11 mouse cellular contexts compared by ENCODE assay signal in the genomic region with DNA sequence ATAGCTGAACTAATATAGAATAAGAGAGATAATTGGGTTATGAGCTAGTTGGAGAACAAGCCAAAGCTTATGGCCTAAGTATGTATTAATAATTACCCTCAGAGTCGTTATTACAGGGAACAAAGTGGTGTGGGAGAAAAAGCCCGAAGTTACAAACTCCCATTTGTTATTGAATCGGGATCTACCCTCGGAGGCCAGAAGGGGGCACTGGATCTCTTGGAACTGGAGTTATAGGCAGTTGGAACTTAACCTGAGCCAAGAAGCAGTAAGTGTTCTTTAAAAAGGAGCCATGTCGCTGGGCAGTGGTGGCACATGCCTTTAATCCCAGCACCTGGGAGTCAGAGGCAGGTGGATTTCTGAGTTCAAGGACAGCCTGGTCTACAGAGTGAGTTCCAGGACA. TPM values are rescaled to one million over a fixed set of nuclear protein-coding genes. Genes with fewer than 3 reads are reported as not detected.
DNase-seq lines count a peak whose midpoint lies in the region; ATAC-seq and TF ChIP-seq lines count a peak whose summit lies in the region.
"Had no signal": no experiment of that assay in that cellular context is flagged by ENCODE, and none has a peak within 500 bp of the region (broad histone marks: within the 10 kb centered on the region; RNA-seq: fewer than 3 reads in every experiment).

No protein-coding gene starts in this region.

- H3K4me2 ChIP-seq in kidney, embryonic 16.5 days (replicated peaks; ENCODE audit: low read depth, low read length): no peak overlapping the region
- no peak overlapping the region for H3K4me2 ChIP-seq in embryonic facial prominence, embryonic 14.5 days (ENCODE audit: low read depth, low read length)
- no peak overlapping the region for H3K4me2 ChIP-seq in limb, embryonic 11.5 days (ENCODE audit: low read depth, severe bottlenecking)
- H3K4me2 ChIP-seq: embryonic facial prominence, embryonic 13.5 days; limb, embryonic 13.5 days; stomach, embryonic 15.5 days had no signal

- H3K9ac ChIP-seq in kidney, embryonic 16.5 days (replicated peaks; ENCODE audit: low read length): no peak overlapping the region
- H3K9ac ChIP-seq in ES-E14 (ENCODE audit: insufficient read depth, low read depth, low read length, poor library complexity, severe bottlenecking): no peak overlapping the region
- H3K9ac ChIP-seq in embryonic facial prominence, embryonic 14.5 days (ENCODE audit: low read depth, low read length): no peak overlapping the region
- H3K9ac ChIP-seq in limb, embryonic 11.5 days (ENCODE audit: low read length): no peak overlapping the region
- H3K9ac ChIP-seq: embryonic facial prominence, embryonic 13.5 days; limb, embryonic 13.5 days; stomach, embryonic 15.5 days had no signal

- no peaks in the 10 kb centered on the region for H3K9me3 ChIP-seq in kidney, embryonic 16.5 days (ENCODE audit: low read length)
- no peaks in the 10 kb centered on the region for H3K9me3 ChIP-seq in ES-E14 (ENCODE audit: control insufficient read depth, insufficient read depth, low read depth, low read length)
- no peaks in the 10 kb centered on the region for H3K9me3 ChIP-seq in embryonic facial prominence, embryonic 14.5 days (ENCODE audit: control insufficient read depth, low read length)
- H3K9me3 ChIP-seq in limb, embryonic 11.5 days (ENCODE audit: control insufficient read depth, low read length): no peaks in the 10 kb centered on the region
- H3K9me3 ChIP-seq: embryonic facial prominence, embryonic 13.5 days; limb, embryonic 13.5 days; stomach, embryonic 15.5 days had no signal

- H3K27me3 ChIP-seq in kidney, adult 2 months (replicated peaks; ENCODE audit: control insufficient read depth, insufficient read depth, low read length): no peaks in the 10 kb centered on the region
- H3K27me3 ChIP-seq in kidney, embryonic 16.5 days (ENCODE audit: insufficient read depth, low read length): peaks cover 48% of the 10 kb centered on the region
- peaks cover 49% of the 10 kb centered on the region for H3K27me3 ChIP-seq in embryonic facial prominence, embryonic 14.5 days (replicated peaks; ENCODE audit: control insufficient read depth, insufficient read depth, low read length)
- peaks cover 47% of the 10 kb centered on the region for H3K27me3 ChIP-seq in limb, embryonic 11.5 days (ENCODE audit: control insufficient read depth, insufficient read depth, low read length)

- no peak overlapping the region for H3K4me3 ChIP-seq in kidney, adult 2 months (ENCODE audit: insufficient read depth, low read depth, low read length)
- H3K4me3 ChIP-seq in kidney, embryonic 16.5 days (ENCODE audit: low read length): no peak overlapping the region
- peak overlapping the region in 1 of 2 experiments; percentile 47; a peak in 1 of 4 replicates for H3K4me3 ChIP-seq in ES-E14 (ENCODE audit: insufficient read depth in 1 of 2, low read depth in 1 of 2, low read length in 2 of 2, poor library complexity in 1 of 2, severe bottlenecking in 1 of 2)
- H3K4me3 ChIP-seq in embryonic facial prominence, embryonic 14.5 days (ENCODE audit: low read depth, low read length): no peak overlapping the region
- H3K4me3 ChIP-seq in limb, embryonic 11.5 days (ENCODE audit: low read depth, low read length): no peak overlapping the region
- H3K4me3 ChIP-seq: embryonic facial prominence, embryonic 13.5 days; limb, embryonic 13.5 days; stomach, embryonic 15.5 days had no signal

- TF ChIP-seq POLR2A in kidney, adult 2 months (IDR thresholded peaks at IDR 0.05; ENCODE audit: low read depth, low read length): no peak

- DNase-seq in kidney, adult 2 months: peak; percentile 63
- DNase-seq in ES-E14 (ENCODE audit: low read depth, low spot score): peak; percentile 59
- DNase-seq in adrenal gland, adult 2 months: peak; percentile 48
- peak; percentile 62 for DNase-seq in embryonic facial prominence, embryonic 14.5 days (ENCODE audit: low spot score)
- DNase-seq in limb, embryonic 11.5 days (ENCODE audit: low spot score): peak; percentile 70
- DNase-seq in retina, postnatal 1 day: peak; percentile 69
- no peak for DNase-seq in spleen, adult 12 weeks (ENCODE audit: low spot score)

- no peaks in the 10 kb centered on the region for H3K4me1 ChIP-seq in kidney, adult 2 months (ENCODE audit: control insufficient read depth, insufficient read depth, low read length)
- H3K4me1 ChIP-seq in kidney, embryonic 16.5 days (ENCODE audit: insufficient read depth, low read length): peaks cover 15% of the 10 kb centered on the region
- no peaks in the 10 kb centered on the region for H3K4me1 ChIP-seq in ES-E14 (ENCODE audit: control insufficient read depth in 2 of 2, insufficient read depth in 2 of 2, low read length in 2 of 2, poor library complexity in 1 of 2)
- peaks cover 4% of the 10 kb centered on the region; the same call in 1 of the 2 replicates for H3K4me1 ChIP-seq in embryonic facial prominence, embryonic 14.5 days (ENCODE audit: control insufficient read depth, insufficient read depth, low read length)
- 0 out of 2 replicates have a peak, but pooled peaks cover 4% of the 10 kb centered on the region for H3K4me1 ChIP-seq in limb, embryonic 11.5 days (ENCODE audit: control insufficient read depth, insufficient read depth, low read length)

- WGBS in kidney, adult 2 months: 12% methylated on average over 5 of the region's 5 CpGs
- 22% methylated on average over 5 of the region's 5 CpGs for WGBS in kidney, embryonic 16.5 days
- WGBS in embryonic facial prominence, embryonic 14.5 days: 29% methylated on average over 5 of the region's 5 CpGs
- 20% methylated on average over 5 of the region's 5 CpGs for WGBS in limb, embryonic 11.5 days

- TF ChIP-seq CTCF in kidney, adult 2 months (conservative IDR thresholded peaks at IDR 0.05; ENCODE audit: insufficient read depth, insufficient read length, low read depth, low read length): peak; percentile 66

- no peak overlapping the region for H3K27ac ChIP-seq in kidney, adult 2 months (ENCODE audit: insufficient read depth, low read depth, low read length)
- no peak overlapping the region for H3K27ac ChIP-seq in kidney, embryonic 16.5 days (ENCODE audit: low read length)
- no peak overlapping the region for H3K27ac ChIP-seq in ES-E14 (ENCODE audit: insufficient read depth, low read depth, low read length, poor library complexity, severe bottlenecking)
- H3K27ac ChIP-seq in embryonic facial prominence, embryonic 14.5 days (replicated peaks; ENCODE audit: low read depth, low read length): no peak overlapping the region
- no peak overlapping the region for H3K27ac ChIP-seq in limb, embryonic 11.5 days (replicated peaks; ENCODE audit: low read depth, low read length)
- H3K27ac ChIP-seq: embryonic facial prominence, embryonic 13.5 days; limb, embryonic 13.5 days; stomach, embryonic 15.5 days had no signal

- no peak for ATAC-seq in kidney, embryonic 16.5 days (ENCODE audit: low FRiP score, low TSS enrichment)
- ATAC-seq in embryonic facial prominence, embryonic 14.5 days (ENCODE audit: low read depth): no peak
- ATAC-seq in limb, embryonic 11.5 days (ENCODE audit: insufficient number of reproducible peaks, low FRiP score, low TSS enrichment, low read depth): no peak

- no peaks in the 10 kb centered on the region for H3K36me3 ChIP-seq in kidney, adult 2 months (ENCODE audit: control insufficient read depth, insufficient read depth, low read length)
- no peaks in the 10 kb centered on the region for H3K36me3 ChIP-seq in kidney, embryonic 16.5 days (ENCODE audit: insufficient read depth, low read length)
- H3K36me3 ChIP-seq in ES-E14 (ENCODE audit: control insufficient read depth, insufficient read depth, low read length, poor library complexity, severe bottlenecking): no peaks in the 10 kb centered on the region
- no peaks in the 10 kb centered on the region for H3K36me3 ChIP-seq in embryonic facial prominence, embryonic 14.5 days (ENCODE audit: control insufficient read depth, insufficient read depth, low read length)
- no peaks in the 10 kb centered on the region for H3K36me3 ChIP-seq in limb, embryonic 11.5 days (ENCODE audit: control insufficient read depth, insufficient read depth, low read length)
- H3K36me3 ChIP-seq: embryonic facial prominence, embryonic 13.5 days; limb, embryonic 13.5 days; stomach, embryonic 15.5 days had no signal

- in situ Hi-C loops in ES-E14 (cut with MboI; ENCODE audit: low sequenced_read_pairs in 2 of 2, unreplicated experiment in 2 of 2): no loop called here

TF ChIP-seq in ES-E14, 5 proteins besides CTCF, POLR2A, EP300 and RAD21:
- no peak for TF ChIP-seq MAFK (IDR thresholded peaks at IDR 0.05; ENCODE audit: insufficient read depth, low read depth, low read length)
- TF ChIP-seq ZC3H11A (IDR thresholded peaks at IDR 0.05; ENCODE audit: borderline replicate concordance, low read depth, low read length): no peak
- no peak for TF ChIP-seq HCFC1 (IDR thresholded peaks at IDR 0.05; ENCODE audit: borderline replicate concordance, insufficient read depth, low read length)
- no peak for TF ChIP-seq ZNF384 (IDR thresholded peaks at IDR 0.05; ENCODE audit: low read depth, low read length)
- TF ChIP-seq CHD2 (IDR thresholded peaks at IDR 0.05; ENCODE audit: low read depth, low read length): no peak

RNA-seq across cellular contexts. Expression of a gene that starts 2.2 kb away (rescaled TPM):
- 0.26 and 0.78 TPM in 2 replicates for polyA plus RNA-seq in kidney, adult 2 months (2012; rRNA removed)
- polyA plus RNA-seq in kidney, embryonic 16.5 days (2015; fragmentation: Nextera tagmentation; extraction: Ambion mirVana): 0.06 and 0.24 TPM in 2 replicates
- total RNA-seq in ES-E14 (2012; rRNA removed): 0.16 and 0.27 TPM in 2 replicates
- total RNA-seq in adrenal gland, adult 2 months (2021): under 1 TPM; 0.24 to 0.35 TPM
- polyA plus RNA-seq in adrenal gland, adult 2 months (2012; rRNA removed): 0.07 and 0.15 TPM in 2 replicates
- 0.35 and 0.45 TPM in 2 replicates for polyA plus RNA-seq in embryonic facial prominence, embryonic 14.5 days (2014; fragmentation: Nextera tagmentation; extraction: Ambion mirVana)
- polyA plus RNA-seq in limb, embryonic 11.5 days (2014; fragmentation: Nextera tagmentation; extraction: Ambion mirVana): 0.08 and 0.27 TPM in 2 replicates

RNA-seq across cellular contexts. Expression of a gene that starts 27.5 kb away (rescaled TPM):
- 37.9 and 47.2 TPM in 2 replicates for polyA plus RNA-seq in kidney, adult 2 months (2012; rRNA removed)
- 61.2 and 72.9 TPM in 2 replicates for polyA plus RNA-seq in kidney, embryonic 16.5 days (2015; fragmentation: Nextera tagmentation; extraction: Ambion mirVana)
- 57.3 and 61.8 TPM in 2 replicates for total RNA-seq in ES-E14 (2012; rRNA removed)
- total RNA-seq in adrenal gland, adult 2 months (2021): 100 to 1,000 TPM in 1 of 2 experiments, 10 to 100 TPM in 1; 75.5 to 122 TPM
- polyA plus RNA-seq in adrenal gland, adult 2 months (2012; rRNA removed): 8.0 and 11.2 TPM in 2 replicates
- polyA plus RNA-seq in embryonic facial prominence, embryonic 14.5 days (2014; fragmentation: Nextera tagmentation; extraction: Ambion mirVana): 57.5 and 60.1 TPM in 2 replicates
- 53.2 and 53.7 TPM in 2 replicates for polyA plus RNA-seq in limb, embryonic 11.5 days (2014; fragmentation: Nextera tagmentation; extraction: Ambion mirVana)
